Mouse (Mus musculus): Measurements from ENCODE around the gene S100a8.

- TF ChIP-seq GATA1 (IDR thresholded peaks at IDR 0.05; ENCODE audit: borderline replicate concordance, low read length) (no peak), FLI1 (IDR thresholded peaks at IDR 0.05; ENCODE audit: low read length) (no peak)
Observed at GRCm38 (mm10) chr3:90626266-90627021, 42.3 kb upstream of the S100a8 start.

Measured in megakaryocyte, embryonic 14.5 days (primary cell).